Mouse (Mus musculus): ENCODE data around the gene Fer1l5. TPM values are rescaled to one million over a fixed set of nuclear protein-coding genes. Genes with fewer than 3 reads are reported as not detected.

The Fer1l5 gene
- polyA plus RNA-seq, 1 experiment: not detected

- peak within 1 kb of the TSS; percentile 57 for H3K27ac ChIP-seq (ENCODE audit: insufficient read depth, low read length)
- H3K27me3 ChIP-seq (ENCODE audit: control insufficient read depth, insufficient read depth, low read length): no peaks in the 10 kb centered on the region
- peak within 1 kb of the TSS; percentile 80 for H3K4me3 ChIP-seq (ENCODE audit: extremely low read depth, insufficient read depth, insufficient read length)
- WGBS: 4% methylated on average over 61 of the region's 61 CpGs
- peaks cover 9% of the 10 kb centered on the region; the same call in 1 of the 2 replicates for H3K4me1 ChIP-seq (ENCODE audit: control insufficient read depth, insufficient read depth, insufficient read length)
- H3K36me3 ChIP-seq (ENCODE audit: control insufficient read depth, insufficient read depth, low read length): peaks cover 2% of the 10 kb centered on the region; the same call in 1 of the 2 replicates
- DNase-seq (ENCODE audit: low read depth in 1 of 2, low spot score in 2 of 2): peak; percentile 77
- TF ChIP-seq POLR2A (IDR thresholded peaks at IDR 0.05; ENCODE audit: low read depth, low read length) (peak; percentile 66; the same call in 1 of the 2 replicates), CTCF (IDR thresholded peaks at IDR 0.05; ENCODE audit: extremely low read depth, insufficient read depth, insufficient read length, insufficient replicate concordance) (no peak)
Measured at GRCm38 (mm10) chr1:36368969-36369645, 3.0 kb upstream of the Fer1l5 start, which contains the start of gene Kansl3. TSS of gene Kansl3 (minus strand) at chr1:36369181.

- Histone ChIP-seq H3K4me1 (ENCODE audit: control insufficient read depth, insufficient read depth, insufficient read length) (peaks cover 9% of the 10 kb centered on the region; the same call in 1 of the 2 replicates), H3K27me3 (ENCODE audit: control insufficient read depth, insufficient read depth, low read length) (no peaks in the 10 kb centered on the region), H3K27ac (ENCODE audit: insufficient read depth, low read length) (no peak overlapping the region), H3K36me3 (ENCODE audit: control insufficient read depth, insufficient read depth, low read length) (no peaks in the 10 kb centered on the region), H3K4me3 (ENCODE audit: extremely low read depth, insufficient read depth, insufficient read length) (no peak overlapping the region)
- no peak for DNase-seq (ENCODE audit: low read depth in 1 of 2, low spot score in 2 of 2)
- WGBS: 83% methylated on average over 6 of the region's 6 CpGs
- TF ChIP-seq CTCF (IDR thresholded peaks at IDR 0.05; ENCODE audit: extremely low read depth, insufficient read depth, insufficient read length, insufficient replicate concordance) (no peak), POLR2A (IDR thresholded peaks at IDR 0.05; ENCODE audit: low read depth, low read length) (no peak)
Measured at GRCm38 (mm10) chr1:36370918-36371317, 1.2 kb upstream of the Fer1l5 start.

GRCm38 (mm10) chr1:36378880-36379279 is 6.8 kb downstream of the Fer1l5 start:
- no peak overlapping the region for H3K27ac ChIP-seq (ENCODE audit: insufficient read depth, low read length)
- no peak overlapping the region for H3K4me3 ChIP-seq (ENCODE audit: extremely low read depth, insufficient read depth, insufficient read length)
- H3K27me3 ChIP-seq (ENCODE audit: control insufficient read depth, insufficient read depth, low read length): no peaks in the 10 kb centered on the region
- H3K36me3 ChIP-seq (ENCODE audit: control insufficient read depth, insufficient read depth, low read length): no peaks in the 10 kb centered on the region
- TF ChIP-seq POLR2A (IDR thresholded peaks at IDR 0.05; ENCODE audit: low read depth, low read length) (no peak), CTCF (IDR thresholded peaks at IDR 0.05; ENCODE audit: extremely low read depth, insufficient read depth, insufficient read length, insufficient replicate concordance) (no peak)
- H3K4me1 ChIP-seq (ENCODE audit: control insufficient read depth, insufficient read depth, insufficient read length): no peaks in the 10 kb centered on the region
- 76% methylated on average over 6 of the region's 6 CpGs for WGBS
- DNase-seq (ENCODE audit: low read depth in 1 of 2, low spot score in 2 of 2): no peak

GRCm38 (mm10) chr1:36379582-36379981 is 7.5 kb downstream of the Fer1l5 start:
- Histone ChIP-seq H3K4me1 (ENCODE audit: control insufficient read depth, insufficient read depth, insufficient read length) (no peaks in the 10 kb centered on the region), H3K4me3 (ENCODE audit: extremely low read depth, insufficient read depth, insufficient read length) (no peak overlapping the region), H3K27ac (ENCODE audit: insufficient read depth, low read length) (no peak overlapping the region), H3K27me3 (ENCODE audit: control insufficient read depth, insufficient read depth, low read length) (no peaks in the 10 kb centered on the region), H3K36me3 (ENCODE audit: control insufficient read depth, insufficient read depth, low read length) (no peaks in the 10 kb centered on the region)
- TF ChIP-seq CTCF (IDR thresholded peaks at IDR 0.05; ENCODE audit: extremely low read depth, insufficient read depth, insufficient read length, insufficient replicate concordance) (no peak), POLR2A (IDR thresholded peaks at IDR 0.05; ENCODE audit: low read depth, low read length) (no peak)
- no peak for DNase-seq (ENCODE audit: low read depth in 1 of 2, low spot score in 2 of 2)
- 81% methylated on average over 4 of the region's 4 CpGs for WGBS

GRCm38 (mm10) chr1:36397041-36397440 is 24.9 kb downstream of the Fer1l5 start:
- Histone ChIP-seq H3K4me1 (ENCODE audit: control insufficient read depth, insufficient read depth, insufficient read length) (no peaks in the 10 kb centered on the region), H3K4me3 (ENCODE audit: extremely low read depth, insufficient read depth, insufficient read length) (no peak overlapping the region), H3K27ac (ENCODE audit: insufficient read depth, low read length) (no peak overlapping the region), H3K36me3 (ENCODE audit: control insufficient read depth, insufficient read depth, low read length) (no peaks in the 10 kb centered on the region), H3K27me3 (ENCODE audit: control insufficient read depth, insufficient read depth, low read length) (peaks cover 2% of the 10 kb centered on the region; the same call in 1 of the 2 replicates)
- no peak for DNase-seq (ENCODE audit: low read depth in 1 of 2, low spot score in 2 of 2)
- TF ChIP-seq POLR2A (IDR thresholded peaks at IDR 0.05; ENCODE audit: low read depth, low read length): no peak
- no peak for TF ChIP-seq CTCF (IDR thresholded peaks at IDR 0.05; ENCODE audit: extremely low read depth, insufficient read depth, insufficient read length, insufficient replicate concordance)
- WGBS: 50% methylated on average over 6 of the region's 6 CpGs

- no peak for DNase-seq (ENCODE audit: low read depth in 1 of 2, low spot score in 2 of 2)
- no peak overlapping the region for H3K4me3 ChIP-seq (ENCODE audit: extremely low read depth, insufficient read depth, insufficient read length)
- no peaks in the 10 kb centered on the region for H3K4me1 ChIP-seq (ENCODE audit: control insufficient read depth, insufficient read depth, insufficient read length)
- H3K36me3 ChIP-seq (ENCODE audit: control insufficient read depth, insufficient read depth, low read length): no peaks in the 10 kb centered on the region
- H3K27me3 ChIP-seq (ENCODE audit: control insufficient read depth, insufficient read depth, low read length): no peaks in the 10 kb centered on the region
- TF ChIP-seq POLR2A (IDR thresholded peaks at IDR 0.05; ENCODE audit: low read depth, low read length): no peak
- no peak for TF ChIP-seq CTCF (IDR thresholded peaks at IDR 0.05; ENCODE audit: extremely low read depth, insufficient read depth, insufficient read length, insufficient replicate concordance)
- 84% methylated on average over 4 of the region's 4 CpGs for WGBS
- no peak overlapping the region for H3K27ac ChIP-seq (ENCODE audit: insufficient read depth, low read length)
Measured at GRCm38 (mm10) chr1:36401509-36401908, 29.4 kb downstream of the Fer1l5 start.

GRCm38 (mm10) chr1:36404531-36404930 is 32.4 kb downstream of the Fer1l5 start:
- Histone ChIP-seq H3K36me3 (ENCODE audit: control insufficient read depth, insufficient read depth, low read length) (no peaks in the 10 kb centered on the region), H3K4me3 (ENCODE audit: extremely low read depth, insufficient read depth, insufficient read length) (no peak overlapping the region), H3K27ac (ENCODE audit: insufficient read depth, low read length) (no peak overlapping the region), H3K4me1 (ENCODE audit: control insufficient read depth, insufficient read depth, insufficient read length) (no peaks in the 10 kb centered on the region), H3K27me3 (ENCODE audit: control insufficient read depth, insufficient read depth, low read length) (no peaks in the 10 kb centered on the region)
- no peak for TF ChIP-seq CTCF (IDR thresholded peaks at IDR 0.05; ENCODE audit: extremely low read depth, insufficient read depth, insufficient read length, insufficient replicate concordance)
- no peak for TF ChIP-seq POLR2A (IDR thresholded peaks at IDR 0.05; ENCODE audit: low read depth, low read length)
- DNase-seq (ENCODE audit: low read depth in 1 of 2, low spot score in 2 of 2): no peak
- 77% methylated on average over 6 of the region's 6 CpGs for WGBS
